Mouse (Mus musculus): ENCODE data around the gene 2810004N23Rik. TPM values are rescaled to one million over a fixed set of nuclear protein-coding genes. Genes with fewer than 3 reads are reported as not detected.

The 2810004N23Rik gene
- total RNA-seq, 1 experiment from 2014 or later, result 27.4 TPM

- ATAC-seq (replicated peaks; ENCODE audit: insufficient number of reproducible peaks, low FRiP score, low TSS enrichment, poor library complexity, severe bottlenecking), result no peak
These were observed 67.0 kb downstream of the 2810004N23Rik start for GRCm38 (mm10) chr8:124795781-124796488.

DNA sequence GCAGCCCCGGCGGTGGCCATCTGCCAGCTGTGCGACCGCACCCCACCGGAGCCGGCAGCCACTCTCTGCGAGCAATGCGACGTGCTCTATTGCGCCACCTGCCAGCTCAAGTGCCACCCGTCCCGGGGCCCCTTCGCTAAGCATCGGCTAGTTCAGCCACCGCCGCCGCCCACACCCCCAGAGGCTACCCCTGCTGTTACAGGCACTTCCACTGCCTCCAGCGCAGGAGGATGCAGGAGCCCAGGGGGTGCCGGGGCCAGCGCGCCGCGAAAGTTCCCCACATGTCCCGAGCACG lies 68.5 kb downstream of the 2810004N23Rik start:
- no peak for ATAC-seq (replicated peaks; ENCODE audit: insufficient number of reproducible peaks, low FRiP score, low TSS enrichment, poor library complexity, severe bottlenecking)

- no peak for ATAC-seq (replicated peaks; ENCODE audit: insufficient number of reproducible peaks, low FRiP score, low TSS enrichment, poor library complexity, severe bottlenecking)
These were observed 69.0 kb downstream of the 2810004N23Rik start for GRCm38 (mm10) chr8:124793661-124794485.

DNA sequence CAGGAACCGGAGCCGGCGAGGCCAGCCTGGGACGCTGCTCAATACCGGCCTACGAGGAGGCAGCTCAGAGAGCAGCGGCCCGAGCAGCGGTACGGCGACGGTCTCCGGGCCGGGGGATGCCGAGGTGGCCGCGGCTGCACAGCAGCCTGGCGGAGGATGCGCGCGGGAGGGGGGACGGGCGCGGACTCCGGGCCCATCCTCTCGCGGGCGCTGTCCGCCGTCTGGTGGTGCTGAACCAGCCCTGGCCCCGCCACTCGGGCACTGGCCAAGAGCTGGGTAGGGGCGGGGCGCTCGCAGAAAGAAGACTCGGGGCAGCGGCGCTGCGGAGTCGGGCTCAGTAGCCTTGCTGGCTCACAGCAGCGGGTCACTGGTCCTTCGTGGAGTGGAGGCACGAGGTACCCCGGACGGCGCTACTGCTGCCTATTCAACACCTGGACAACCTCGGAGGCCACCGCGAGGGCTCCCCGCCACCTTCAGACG lies 69.7 kb downstream of the 2810004N23Rik start:
- ATAC-seq (replicated peaks; ENCODE audit: insufficient number of reproducible peaks, low FRiP score, low TSS enrichment, poor library complexity, severe bottlenecking), result no peak

GRCm38 (mm10) chr8:124792708-124793107 lies 70.2 kb downstream of the 2810004N23Rik start, which contains the start of gene Trim67:
Gene Trim67, plus strand, starts transcription at chr8:124793092.
- no peak for ATAC-seq (replicated peaks; ENCODE audit: insufficient number of reproducible peaks, low FRiP score, low TSS enrichment, poor library complexity, severe bottlenecking)

DNA sequence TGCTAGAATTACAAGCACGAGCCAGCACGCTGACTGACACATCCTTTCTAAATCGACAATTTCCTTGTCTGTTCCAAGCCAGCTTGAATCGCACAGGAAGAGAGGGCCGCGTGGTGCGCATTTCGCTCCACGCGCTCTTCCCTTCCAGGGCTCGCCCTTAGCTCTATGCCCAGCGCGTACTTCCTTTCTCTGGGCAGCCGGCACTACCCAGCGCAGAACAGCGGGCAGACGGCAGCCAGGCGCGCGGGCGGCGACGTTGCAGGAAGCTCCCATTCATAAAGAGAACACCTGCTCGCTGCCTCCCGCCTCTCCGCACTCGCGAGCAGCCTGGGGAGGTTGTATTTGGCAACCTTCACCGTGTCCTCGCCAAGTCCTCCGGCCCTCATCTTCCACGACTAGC lies 70.7 kb downstream of the 2810004N23Rik start:
- no peak for ATAC-seq (replicated peaks; ENCODE audit: insufficient number of reproducible peaks, low FRiP score, low TSS enrichment, poor library complexity, severe bottlenecking)

DNA sequence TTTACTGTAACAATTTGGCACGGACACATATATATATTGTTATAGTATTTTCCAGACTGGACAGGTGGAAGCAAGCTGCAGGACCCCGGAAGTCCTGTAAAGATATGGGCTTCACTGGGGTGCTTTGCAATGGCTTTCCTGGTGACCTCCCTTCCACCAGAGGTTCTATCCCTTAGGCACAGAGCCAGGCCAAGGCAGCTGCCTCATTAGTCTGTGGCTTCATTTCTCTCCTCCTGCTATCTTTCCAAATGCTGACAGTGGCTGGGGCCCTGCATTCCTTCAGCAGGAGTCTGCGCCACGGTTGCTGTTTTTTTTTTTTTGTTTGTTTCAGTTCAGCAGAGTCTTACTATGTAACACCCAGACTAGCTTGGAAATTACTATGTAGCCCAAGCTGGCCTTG lies 71.2 kb downstream of the 2810004N23Rik start:
- ATAC-seq (replicated peaks; ENCODE audit: insufficient number of reproducible peaks, low FRiP score, low TSS enrichment, poor library complexity, severe bottlenecking), result no peak

GRCm38 (mm10) chr8:124790676-124791075 lies 72.2 kb downstream of the 2810004N23Rik start:
- no peak for ATAC-seq (replicated peaks; ENCODE audit: insufficient number of reproducible peaks, low FRiP score, low TSS enrichment, poor library complexity, severe bottlenecking)

Other genes with a start within 250 kb of the 2810004N23Rik start
- 1.1 to 3.5 TPM (median 3.2 TPM) in 3 replicates for gene 2310022B05Rik, start 199.8 kb downstream of the 2810004N23Rik start, total RNA-seq (2017)
- gene Ttc13, start 141.1 kb downstream of the 2810004N23Rik start, total RNA-seq (2017), result 14.5 to 74.3 TPM (median 26.1 TPM) in 3 replicates
- 1.0 to 2.9 TPM in 2 of 3 replicates, not detected in the other for gene Arv1, start 141.0 kb downstream of the 2810004N23Rik start, total RNA-seq (2017)
- 0.95 to 1.1 TPM in 2 of 3 replicates, not detected in the other for gene Fam89a, start 111.3 kb downstream of the 2810004N23Rik start, total RNA-seq (2017)
- not detected in 3 replicates for gene Trim67, start 70.0 kb downstream of the 2810004N23Rik start, total RNA-seq (2017)
- 37.0 to 58.8 TPM (median 41.2 TPM) in 3 replicates for gene Gnpat, start 87 bp downstream of the 2810004N23Rik start, total RNA-seq (2017)
- gene Exoc8, start 34.6 kb upstream of the 2810004N23Rik start, total RNA-seq (2017), result 12.3 to 19.4 TPM (median 13.2 TPM) in 3 replicates
- gene Sprtn, start 34.8 kb upstream of the 2810004N23Rik start, total RNA-seq (2017), result 15.5 to 26.7 TPM (median 22.1 TPM) in 3 replicates
- gene Egln1, start 86.2 kb upstream of the 2810004N23Rik start, total RNA-seq (2017), result 24.4 to 26.1 TPM (median 24.5 TPM) in 3 replicates
- 61.3 to 84.4 TPM (median 71.8 TPM) in 3 replicates for gene Tsnax, start 149.9 kb upstream of the 2810004N23Rik start, total RNA-seq (2017)
- gene Disc1, start 191.1 kb upstream of the 2810004N23Rik start, total RNA-seq (2017), result 3.9 to 11.4 TPM (median 7.1 TPM) in 3 replicates